Mouse (Mus musculus): ENCODE data around the gene Dcp1a. TPM values are rescaled to one million over a fixed set of nuclear protein-coding genes. Genes with fewer than 3 reads are reported as not detected.

Gene Dcp1a
- polyA plus RNA-seq, 1 experiment from 2014 or later = 21.8 TPM

DNA sequence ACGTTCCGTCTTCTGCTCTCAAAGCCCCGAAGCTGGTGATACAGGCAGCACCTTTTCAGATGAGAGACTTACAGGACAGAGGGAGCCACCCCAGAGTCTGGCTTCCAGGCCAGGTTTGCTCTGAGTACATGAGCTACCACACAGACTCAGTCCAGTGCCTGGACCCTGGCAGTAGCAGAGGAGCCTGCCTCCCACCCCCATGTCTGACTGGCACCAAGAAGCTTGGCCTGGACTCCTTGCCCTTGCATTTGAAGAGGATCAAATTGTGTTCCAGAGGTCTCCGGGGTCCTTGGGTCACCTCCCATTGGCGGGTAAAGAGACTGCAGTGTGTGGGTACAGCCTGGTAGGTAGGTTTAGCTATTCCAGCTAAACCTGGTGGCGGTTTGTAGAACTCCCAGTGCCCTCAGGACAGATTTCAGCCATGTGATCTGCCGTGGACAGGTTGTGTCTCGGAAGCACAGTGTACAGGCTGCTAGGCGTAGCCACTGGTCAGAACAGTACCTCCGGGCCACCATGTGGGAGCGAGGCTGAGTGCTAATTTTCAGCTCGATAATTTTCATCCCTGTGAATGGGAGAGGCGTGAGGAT is 81.6 kb downstream of the Dcp1a start:
- Histone ChIP-seq H3K27ac (ENCODE audit: poor library complexity, severe bottlenecking) (no peak overlapping the region), H3K27me3 (replicated peaks) (no peaks in the 10 kb centered on the region), H3K36me3 (peaks cover 89% of the 10 kb centered on the region), H3K9ac (no peak overlapping the region), H3K4me2 (no peak overlapping the region), H3K4me1 (replicated peaks) (peaks cover 26% of the 10 kb centered on the region), H3K4me3 (no peak overlapping the region), H3K9me3 (replicated peaks) (no peaks in the 10 kb centered on the region)
- 92% methylated on average over 13 of the region's 13 CpGs for WGBS
- no peak for ATAC-seq (ENCODE audit: insufficient number of reproducible peaks, low FRiP score)

- ATAC-seq (ENCODE audit: insufficient number of reproducible peaks, low FRiP score) = peak; percentile 62; the same call in 1 of the 2 replicates
- peaks cover 90% of the 10 kb centered on the region for H3K36me3 ChIP-seq
These were observed 82.3 kb downstream of the Dcp1a start for GRCm38 (mm10) chr14:30561470-30562187.

GRCm38 (mm10) chr14:30562343-30562742 is 83.0 kb downstream of the Dcp1a start:
- Histone ChIP-seq H3K27me3 (replicated peaks) (no peaks in the 10 kb centered on the region), H3K36me3 (peaks cover 90% of the 10 kb centered on the region), H3K4me1 (replicated peaks) (peaks cover 26% of the 10 kb centered on the region), H3K4me3 (no peak overlapping the region), H3K4me2 (no peak overlapping the region), H3K27ac (ENCODE audit: poor library complexity, severe bottlenecking) (no peak overlapping the region), H3K9me3 (replicated peaks) (no peaks in the 10 kb centered on the region), H3K9ac (no peak overlapping the region)
- ATAC-seq (ENCODE audit: insufficient number of reproducible peaks, low FRiP score) = no peak

More at GRCm38 (mm10) chr14:30561470-30562187, 82.3 kb downstream of the Dcp1a start:
- H3K4me2 ChIP-seq = no peak overlapping the region
- H3K4me3 ChIP-seq = no peak overlapping the region
- H3K9me3 ChIP-seq (replicated peaks) = no peaks in the 10 kb centered on the region
- no peak overlapping the region for H3K9ac ChIP-seq
- H3K4me1 ChIP-seq (replicated peaks) = peaks cover 26% of the 10 kb centered on the region
- 0 out of 2 replicates have a peak overlapping the region, but pooled peaks have one; percentile 25 for H3K27ac ChIP-seq (ENCODE audit: poor library complexity, severe bottlenecking)
- WGBS = 85% methylated on average over 14 of the region's 14 CpGs
- H3K27me3 ChIP-seq (replicated peaks) = no peaks in the 10 kb centered on the region

DNA sequence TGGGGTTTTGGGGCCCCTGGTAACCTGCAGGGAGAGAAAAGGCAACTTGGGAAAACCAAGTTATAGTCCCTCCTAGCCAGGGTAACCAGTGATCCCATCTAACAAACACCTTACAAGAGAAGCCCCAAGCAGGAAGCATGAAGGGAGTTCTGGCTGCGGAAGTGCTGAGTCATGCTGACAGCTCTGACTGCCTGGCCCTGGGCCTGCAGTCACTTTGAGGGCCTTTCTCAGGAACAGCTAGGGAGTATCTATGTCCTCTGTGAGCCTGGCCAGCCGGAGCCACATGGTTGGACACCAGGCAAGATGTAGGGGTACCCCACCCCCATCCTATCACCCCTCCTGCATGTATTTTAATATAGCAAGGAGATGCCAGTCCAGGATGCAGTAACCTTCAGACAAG is 85.1 kb downstream of the Dcp1a start:
- Histone ChIP-seq H3K27me3 (replicated peaks) (no peaks in the 10 kb centered on the region), H3K9ac (peak overlapping the region; percentile 32; the same call in 1 of the 2 replicates), H3K9me3 (replicated peaks) (no peaks in the 10 kb centered on the region), H3K27ac (ENCODE audit: poor library complexity, severe bottlenecking) (no peak overlapping the region), H3K36me3 (peaks cover 91% of the 10 kb centered on the region), H3K4me2 (no peak overlapping the region), H3K4me3 (no peak overlapping the region), H3K4me1 (replicated peaks) (peaks cover 19% of the 10 kb centered on the region)
- peak; percentile 75 for ATAC-seq (ENCODE audit: insufficient number of reproducible peaks, low FRiP score)
- 70% methylated on average over 2 of the region's 2 CpGs for WGBS

- no peaks in the 10 kb centered on the region for H3K9me3 ChIP-seq (replicated peaks)
- 90% methylated on average over 6 of the region's 6 CpGs for WGBS
- peaks cover 91% of the 10 kb centered on the region for H3K36me3 ChIP-seq
- no peak overlapping the region for H3K4me3 ChIP-seq
- no peak overlapping the region for H3K4me2 ChIP-seq
- H3K27me3 ChIP-seq (replicated peaks) = no peaks in the 10 kb centered on the region
- no peak for ATAC-seq (ENCODE audit: insufficient number of reproducible peaks, low FRiP score)
- H3K9ac ChIP-seq = no peak overlapping the region
- no peak overlapping the region for H3K27ac ChIP-seq (ENCODE audit: poor library complexity, severe bottlenecking)
- peaks cover 28% of the 10 kb centered on the region for H3K4me1 ChIP-seq (replicated peaks)
These were observed 87.0 kb downstream of the Dcp1a start for GRCm38 (mm10) chr14:30566317-30566716.

GRCm38 (mm10) chr14:30568016-30568415 is 88.7 kb downstream of the Dcp1a start:
- Histone ChIP-seq H3K4me3 (no peak overlapping the region), H3K4me2 (no peak overlapping the region), H3K36me3 (peaks cover 100% of the 10 kb centered on the region), H3K9me3 (replicated peaks) (no peaks in the 10 kb centered on the region), H3K4me1 (replicated peaks) (peaks cover 24% of the 10 kb centered on the region), H3K27ac (ENCODE audit: poor library complexity, severe bottlenecking) (no peak overlapping the region), H3K9ac (no peak overlapping the region), H3K27me3 (replicated peaks) (no peaks in the 10 kb centered on the region)
- ATAC-seq (ENCODE audit: insufficient number of reproducible peaks, low FRiP score) = no peak
- 89% methylated on average over 9 of the region's 9 CpGs for WGBS

- 77% methylated on average over 9 of the region's 9 CpGs for WGBS
- Histone ChIP-seq H3K4me1 (replicated peaks) (peaks cover 18% of the 10 kb centered on the region), H3K9ac (no peak overlapping the region), H3K9me3 (replicated peaks) (no peaks in the 10 kb centered on the region), H3K27ac (ENCODE audit: poor library complexity, severe bottlenecking) (no peak overlapping the region), H3K4me2 (no peak overlapping the region), H3K27me3 (replicated peaks) (no peaks in the 10 kb centered on the region), H3K36me3 (peaks cover 96% of the 10 kb centered on the region), H3K4me3 (no peak overlapping the region)
- ATAC-seq (ENCODE audit: insufficient number of reproducible peaks, low FRiP score) = no peak
These were observed 91.0 kb downstream of the Dcp1a start for GRCm38 (mm10) chr14:30570303-30570702.

GRCm38 (mm10) chr14:30572253-30572652 is 92.9 kb downstream of the Dcp1a start:
- H3K27ac ChIP-seq (ENCODE audit: poor library complexity, severe bottlenecking) = no peak overlapping the region
- no peak overlapping the region for H3K9ac ChIP-seq
- peaks cover 29% of the 10 kb centered on the region for H3K4me1 ChIP-seq (replicated peaks)
- no peaks in the 10 kb centered on the region for H3K27me3 ChIP-seq (replicated peaks)
- H3K4me3 ChIP-seq = no peak overlapping the region
- no peak overlapping the region for H3K4me2 ChIP-seq
- no peaks in the 10 kb centered on the region for H3K9me3 ChIP-seq (replicated peaks)
- H3K36me3 ChIP-seq = peaks cover 85% of the 10 kb centered on the region
- ATAC-seq (ENCODE audit: insufficient number of reproducible peaks, low FRiP score) = no peak
- WGBS = 80% methylated on average over 10 of the region's 10 CpGs

DNA sequence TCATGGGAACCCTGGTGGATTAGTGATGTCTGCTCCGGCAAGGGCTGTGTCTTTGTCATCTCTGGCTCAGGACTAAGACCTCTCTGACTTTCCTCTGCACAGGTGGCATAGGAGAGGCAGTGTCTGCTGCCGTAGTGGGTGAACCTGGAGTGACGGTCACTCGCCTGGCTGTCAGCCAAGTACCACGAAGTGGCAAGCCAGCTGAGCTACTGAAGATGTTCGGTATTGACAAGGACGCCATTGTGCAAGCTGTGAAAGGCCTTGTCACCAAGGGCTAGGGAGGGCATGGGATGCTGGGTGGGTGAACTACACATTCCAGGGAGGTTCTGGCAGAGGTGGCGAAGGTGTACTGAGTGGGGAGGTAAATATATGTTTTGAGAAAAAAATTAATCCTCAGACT is 93.9 kb downstream of the Dcp1a start:
- no peak overlapping the region for H3K4me2 ChIP-seq
- H3K27ac ChIP-seq (ENCODE audit: poor library complexity, severe bottlenecking) = no peak overlapping the region
- H3K4me3 ChIP-seq = no peak overlapping the region
- H3K4me1 ChIP-seq (replicated peaks) = peaks cover 35% of the 10 kb centered on the region
- WGBS = 57% methylated on average over 8 of the region's 8 CpGs
- peaks cover 75% of the 10 kb centered on the region for H3K36me3 ChIP-seq
- H3K9ac ChIP-seq = no peak overlapping the region
- no peaks in the 10 kb centered on the region for H3K9me3 ChIP-seq (replicated peaks)
- no peak for ATAC-seq (ENCODE audit: insufficient number of reproducible peaks, low FRiP score)
- no peaks in the 10 kb centered on the region for H3K27me3 ChIP-seq (replicated peaks)

DNA sequence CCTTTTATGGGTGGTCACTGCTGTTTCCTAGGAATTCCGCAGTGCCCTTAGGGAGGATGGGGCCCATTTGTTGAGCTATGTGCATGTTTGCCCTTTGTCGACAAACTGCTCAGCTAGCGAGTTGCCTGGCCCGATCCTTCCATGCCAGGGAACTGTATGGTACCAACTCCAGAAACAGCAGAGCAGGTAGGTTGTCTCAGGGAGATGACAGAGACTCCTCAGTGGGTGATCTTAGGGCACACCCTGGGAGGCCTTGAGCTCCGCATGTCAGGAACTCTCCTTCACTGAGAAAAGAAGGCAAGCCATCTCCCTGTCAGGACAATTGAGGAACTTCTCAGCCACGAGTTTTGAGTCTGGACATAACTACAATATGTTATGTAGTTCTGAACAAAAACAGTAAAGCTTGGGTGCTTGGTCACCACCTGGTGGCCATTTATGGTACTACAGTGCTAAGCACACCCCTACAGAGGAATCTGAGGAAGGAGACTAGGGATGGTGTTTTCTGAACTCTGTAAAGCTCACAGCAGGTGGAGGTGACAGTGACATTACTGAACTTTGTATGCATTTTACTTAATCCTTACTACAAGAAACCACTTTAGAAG is 94.7 kb downstream of the Dcp1a start:
- peaks cover 39% of the 10 kb centered on the region for H3K4me1 ChIP-seq (replicated peaks)
- H3K27ac ChIP-seq (ENCODE audit: poor library complexity, severe bottlenecking) = no peak overlapping the region
- ATAC-seq (ENCODE audit: insufficient number of reproducible peaks, low FRiP score) = no peak
- no peak overlapping the region for H3K4me2 ChIP-seq
- no peaks in the 10 kb centered on the region for H3K27me3 ChIP-seq (replicated peaks)
- no peaks in the 10 kb centered on the region for H3K9me3 ChIP-seq (replicated peaks)
- H3K4me3 ChIP-seq = no peak overlapping the region
- no peak overlapping the region for H3K9ac ChIP-seq
- 66% methylated on average over 6 of the region's 6 CpGs for WGBS
- H3K36me3 ChIP-seq = peaks cover 66% of the 10 kb centered on the region

DNA sequence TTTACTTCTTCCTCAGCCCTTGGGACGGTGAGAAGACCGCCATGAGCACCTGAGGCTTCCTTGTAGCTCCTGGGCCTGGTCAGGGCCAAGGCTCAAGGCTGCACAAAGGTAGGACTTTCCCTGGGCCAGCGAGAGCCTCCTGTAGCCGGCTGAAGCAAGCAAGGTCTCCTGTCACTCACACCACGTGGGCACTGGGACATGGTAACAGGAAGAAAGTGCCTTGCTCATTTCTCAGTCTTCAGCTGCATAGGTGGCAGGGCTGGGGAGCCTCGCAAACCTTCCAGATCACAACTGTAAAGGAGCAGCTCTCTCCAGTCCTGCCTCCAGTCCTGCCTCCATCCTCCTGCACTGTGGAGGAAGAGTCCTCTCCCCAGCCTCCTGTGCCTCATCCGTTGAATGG is 96.5 kb downstream of the Dcp1a start:
- 62% methylated on average over 7 of the region's 7 CpGs for WGBS
- Histone ChIP-seq H3K36me3 (peaks cover 49% of the 10 kb centered on the region), H3K9me3 (replicated peaks) (no peaks in the 10 kb centered on the region), H3K9ac (peak overlapping the region; percentile 45; the same call in 1 of the 2 replicates), H3K27ac (ENCODE audit: poor library complexity, severe bottlenecking) (no peak overlapping the region), H3K4me2 (no peak overlapping the region), H3K4me1 (replicated peaks) (peaks cover 34% of the 10 kb centered on the region), H3K4me3 (no peak overlapping the region), H3K27me3 (replicated peaks) (no peaks in the 10 kb centered on the region)
- ATAC-seq (ENCODE audit: insufficient number of reproducible peaks, low FRiP score) = no peak

All from heart, embryonic 12.5 days (tissue).